Mouse (Mus musculus) heart, embryonic 11.5 days (tissue): ENCODE measurements at regions not wholly inside any gene's neighbourhood (a gene's known extent, or its start where the extent isn't known, plus 50 kb on each side); places are given as distances from the start of the nearest gene placed in this dataset.

Experiments
- ATAC-seq: fragments of 200-750 bp; cut with Nextera tagmentation; replicated peaks from 2 replicates; pipeline ENCODE4 v1.8.0; 2017; ENCODE audit warnings: moderate library complexity; ENCODE audit not compliant: insufficient number of reproducible peaks, low FRiP score, low TSS enrichment
- H3K27ac ChIP-seq: fragments of 300-500 bp; sonication (generic); 2 replicates; pipeline ENCODE4 v1.5.1; 2014; ENCODE audit warnings: mild to moderate bottlenecking, low read depth, low read length
- H3K27me3 ChIP-seq: fragments of 300-500 bp; sonication (generic); 2 replicates; pipeline ENCODE4 v1.6.1; 2014; ENCODE audit warnings: mild to moderate bottlenecking, low read length, mixed read lengths; ENCODE audit not compliant: control insufficient read depth, insufficient read depth
- H3K36me3 ChIP-seq: fragments of 300-500 bp; sonication (generic); 2 replicates; pipeline ENCODE4 v1.6.1; 2014; ENCODE audit warnings: mild to moderate bottlenecking, low read length, moderate library complexity, mixed read lengths; ENCODE audit not compliant: control insufficient read depth, insufficient read depth
- H3K4me1 ChIP-seq: fragments of 300-500 bp; sonication (generic); 2 replicates; pipeline ENCODE4 v1.6.1; 2014; ENCODE audit warnings: low read length; ENCODE audit not compliant: control insufficient read depth, insufficient read depth
- H3K4me2 ChIP-seq: fragments of 300-500 bp; sonication (generic); 2 replicates; pipeline ENCODE4 v1.6.1; 2014; ENCODE audit warnings: mild to moderate bottlenecking, moderate library complexity
- H3K4me3 ChIP-seq: fragments of 300-500 bp; sonication (generic); 2 replicates; pipeline ENCODE4 v1.5.1; 2014; ENCODE audit warnings: low read depth, low read length
- H3K9ac ChIP-seq: fragments of 300-500 bp; sonication (generic); 2 replicates; pipeline ENCODE4 v1.6.1; 2014; ENCODE audit warnings: mild to moderate bottlenecking, low read depth, low read length, moderate library complexity
- H3K9me3 ChIP-seq: fragments of 300-500 bp; sonication (generic); replicated peaks from 2 replicates; pipeline ENCODE4 v1.6.1; 2016; ENCODE audit warnings: low read length; ENCODE audit not compliant: control insufficient read depth
- WGBS: fragments of 180-500 bp; shearing (Covaris S2); extraction: QIAGEN DNeasy Blood & Tissue Kit; methylation state at CpG from one replicate; pipeline ENCODE4 v1.1.7; 2014; ENCODE audit not compliant: insufficient replicate concordance; 5-methylcytosine and 5-hydroxymethylcytosine counted together

- no peak for ATAC-seq
- Histone ChIP-seq H3K4me3 (no peak overlapping the region), H3K36me3 (no peaks in the 10 kb centered on the region), H3K9me3 (no peaks in the 10 kb centered on the region), H3K27ac (no peak overlapping the region), H3K9ac (no peak overlapping the region), H3K4me2 (no peak overlapping the region), H3K27me3 (no peaks in the 10 kb centered on the region), H3K4me1 (no peaks in the 10 kb centered on the region)
- 78% methylated on average over 2 of the region's 2 CpGs for WGBS
Measured at GRCm38 (mm10) chr10:23430376-23430775, 79.8 kb upstream of the Eya4 start.

- H3K9ac ChIP-seq: no peak overlapping the region
- H3K4me3 ChIP-seq: no peak overlapping the region
- H3K27me3 ChIP-seq: no peaks in the 10 kb centered on the region
- no peak overlapping the region for H3K27ac ChIP-seq
- no peak for ATAC-seq
- H3K4me1 ChIP-seq: no peaks in the 10 kb centered on the region
- H3K4me2 ChIP-seq: no peak overlapping the region
- no peaks in the 10 kb centered on the region for H3K9me3 ChIP-seq
- 75% methylated on average over 7 of the region's 7 CpGs for WGBS
- no peaks in the 10 kb centered on the region for H3K36me3 ChIP-seq
Measured at GRCm38 (mm10) chr10:23413794-23414518, 63.4 kb upstream of the Eya4 start.

GRCm38 (mm10) chr10:23403351-23403938 lies 52.9 kb upstream of the Eya4 start:
- 68% methylated on average over 4 of the region's 4 CpGs for WGBS
- no peak overlapping the region for H3K4me2 ChIP-seq
- no peak for ATAC-seq
- H3K4me1 ChIP-seq: no peaks in the 10 kb centered on the region
- H3K9ac ChIP-seq: no peak overlapping the region
- H3K27ac ChIP-seq: no peak overlapping the region
- no peak overlapping the region for H3K4me3 ChIP-seq
- no peaks in the 10 kb centered on the region for H3K36me3 ChIP-seq
- no peaks in the 10 kb centered on the region for H3K9me3 ChIP-seq
- no peaks in the 10 kb centered on the region for H3K27me3 ChIP-seq
